Mouse (Mus musculus) lung, postnatal 4 days (tissue): ENCODE data around the gene Dpysl4.

Experiments
- DNase-seq, 2 experiments: peaks; one replicate each; pipeline ENCODE4 v3.0.0; 2021

Gene Dpysl4

GRCm38 (mm10) chr7:139085629-139086194 is at the start of gene Dpysl4:
TSS of gene Dpysl4 (plus strand) at chr7:139086001.
- DNase-seq, result peak; percentile 55

- DNase-seq, result no peak
Measured at GRCm38 (mm10) chr7:139063406-139063805, 22.4 kb upstream of the Dpysl4 start.

- peak in 1 of 2 experiments; percentile 68 for DNase-seq
Measured at GRCm38 (mm10) chr7:139068182-139068623, 17.6 kb upstream of the Dpysl4 start.

GRCm38 (mm10) chr7:139074189-139074588 is 11.6 kb upstream of the Dpysl4 start:
- no peak for DNase-seq

GRCm38 (mm10) chr7:139075054-139075794 is 10.6 kb upstream of the Dpysl4 start:
- no peak for DNase-seq

- no peak for DNase-seq
Measured at GRCm38 (mm10) chr7:139077283-139077682, 8.5 kb upstream of the Dpysl4 start.

GRCm38 (mm10) chr7:139078181-139078580 is 7.6 kb upstream of the Dpysl4 start:
- no peak for DNase-seq

- no peak for DNase-seq
Measured at GRCm38 (mm10) chr7:139079141-139079540, 6.7 kb upstream of the Dpysl4 start.

GRCm38 (mm10) chr7:139080714-139081113 is 5.1 kb upstream of the Dpysl4 start:
- DNase-seq, result no peak

- DNase-seq, result no peak
Measured at GRCm38 (mm10) chr7:139081158-139081557, 4.6 kb upstream of the Dpysl4 start.

- DNase-seq, result no peak
Measured at GRCm38 (mm10) chr7:139082281-139082680, 3.5 kb upstream of the Dpysl4 start.

- DNase-seq, result no peak
Measured at GRCm38 (mm10) chr7:139084316-139084715, 1.5 kb upstream of the Dpysl4 start.

GRCm38 (mm10) chr7:139086195-139087158 is 676 bp downstream of the Dpysl4 start:
- peak in 1 of 2 experiments; percentile 20 for DNase-seq

- DNase-seq, result no peak
Measured at GRCm38 (mm10) chr7:139087801-139088200, 2.0 kb downstream of the Dpysl4 start.

GRCm38 (mm10) chr7:139089892-139090874 is 4.4 kb downstream of the Dpysl4 start:
- DNase-seq, result no peak

GRCm38 (mm10) chr7:139091681-139092080 is 5.9 kb downstream of the Dpysl4 start:
- DNase-seq, result no peak

- DNase-seq, result no peak
Measured at GRCm38 (mm10) chr7:139092676-139093075, 6.9 kb downstream of the Dpysl4 start.

GRCm38 (mm10) chr7:139093124-139093523 is 7.3 kb downstream of the Dpysl4 start:
- no peak for DNase-seq

- DNase-seq, result no peak
Measured at GRCm38 (mm10) chr7:139093781-139094180, 8.0 kb downstream of the Dpysl4 start.

- DNase-seq, result no peak
Measured at GRCm38 (mm10) chr7:139094761-139095160, 9.0 kb downstream of the Dpysl4 start.

GRCm38 (mm10) chr7:139095282-139095681 is 9.5 kb downstream of the Dpysl4 start:
- no peak for DNase-seq

GRCm38 (mm10) chr7:139096399-139096798 is 10.6 kb downstream of the Dpysl4 start:
- no peak for DNase-seq
